Mouse (Mus musculus) midbrain, postnatal 0 days (tissue): Measurements from ENCODE around the gene Rpl9-ps1. TPM values are rescaled to one million over a fixed set of nuclear protein-coding genes. Genes with fewer than 3 reads are reported as not detected.

ENCODE experiments used
- ATAC-seq: fragments of 200-750 bp; cut with Nextera tagmentation; 2 replicates; pipeline ENCODE4 v1.8.0; 2017; ENCODE audit warnings: moderate number of reproducible peaks, mild to moderate bottlenecking, moderate TSS enrichment, moderate library complexity; ENCODE audit not compliant: low FRiP score
- DNase-seq: peaks from one replicate; pipeline ENCODE4 v3.0.0-alpha.2; 2015; ENCODE audit warnings: low spot score
- H3K27ac ChIP-seq: fragments of 300-500 bp; sonication (generic); 2 replicates; pipeline ENCODE4 v1.5.1; 2014; ENCODE audit warnings: low read depth, mild to moderate bottlenecking, low read length, mixed read lengths
- H3K27me3 ChIP-seq: fragments of 300-500 bp; sonication (generic); 2 replicates; pipeline ENCODE4 v1.6.1; 2014; ENCODE audit warnings: low read length, control low read depth, mixed read lengths; ENCODE audit not compliant: insufficient read depth
- H3K36me3 ChIP-seq: fragments of 300-500 bp; sonication (generic); 2 replicates; pipeline ENCODE4 v1.6.1; 2014; ENCODE audit warnings: low read length, control low read depth, mixed read lengths; ENCODE audit not compliant: insufficient read depth
- H3K4me1 ChIP-seq: fragments of 300-500 bp; sonication (generic); 2 replicates; pipeline ENCODE4 v1.6.1; 2014; ENCODE audit warnings: mild to moderate bottlenecking, control low read depth, antibody characterized with exemption, low read length, mixed read lengths; ENCODE audit not compliant: insufficient read depth
- H3K4me2 ChIP-seq: fragments of 300-500 bp; sonication (generic); 2 replicates; pipeline ENCODE4 v1.6.1; 2014; ENCODE audit warnings: low read depth, mild to moderate bottlenecking, low read length, mixed read lengths; ENCODE audit not compliant: poor library complexity, severe bottlenecking
- H3K4me3 ChIP-seq: fragments of 300-500 bp; sonication (generic); 2 replicates; pipeline ENCODE4 v1.5.1; 2014; ENCODE audit warnings: low read depth, mild to moderate bottlenecking, low read length, moderate library complexity
- H3K9ac ChIP-seq: fragments of 300-500 bp; sonication (generic); replicated peaks from 2 replicates; pipeline ENCODE4 v1.6.1; 2014; ENCODE audit warnings: mild to moderate bottlenecking, low read length, moderate library complexity, mixed read lengths; ENCODE audit not compliant: poor library complexity, severe bottlenecking
- H3K9me3 ChIP-seq: fragments of 300-500 bp; sonication (generic); 2 replicates; pipeline ENCODE4 v1.6.1; 2016; ENCODE audit warnings: low read length, control low read depth
- CTCF ChIP-seq: IDR thresholded peaks from 2 replicates; pipeline ENCODE4 v1.5.1; 2016; ENCODE audit warnings: antibody characterized with exemption, mild to moderate bottlenecking
- WGBS: fragments of 180-500 bp; shearing (Covaris S2); extraction: QIAGEN DNeasy Blood & Tissue Kit; methylation state at CpG from one replicate; pipeline ENCODE4 v1.1.7; 2014; 5-methylcytosine and 5-hydroxymethylcytosine counted together
- polyA plus RNA-seq: library from polyadenylated mRNA; unstranded; fragments of >200 nt; fragmentation: Nextera tagmentation; extraction: Ambion mirVana; gene quantifications from 2 replicates; pipeline ENCODE4 v1.2.1, GENCODE M21; 2015
- total RNA-seq: library from RNA; depleted of rRNA; stranded (reverse); fragments of >200 nt; gene quantifications from 2 replicates; pipeline ENCODE4 v1.2.3, GENCODE M21; 2014

Gene Rpl9-ps1
- total and polyA plus RNA-seq, 2 experiments from 2014 or later = not detected

- no peak for ATAC-seq
- TF ChIP-seq CTCF = no peak
- H3K4me2 ChIP-seq = no peak within 1 kb of the TSS
These were observed 16.8 kb upstream of the Rpl9-ps1 start, which contains the start of gene Ccl4 for GRCm38 (mm10) chr11:83662204-83662603. Gene Ccl4, plus strand, starts transcription at chr11:83662584.

GRCm38 (mm10) chr11:83658797-83659196, 13.4 kb upstream of the Rpl9-ps1 start:
- Histone ChIP-seq H3K27ac (no peak overlapping the region), H3K27me3 (no peaks in the 10 kb centered on the region), H3K4me2 (no peak overlapping the region), H3K4me1 (no peaks in the 10 kb centered on the region), H3K4me3 (no peak overlapping the region), H3K9ac (no peak overlapping the region), H3K36me3 (no peaks in the 10 kb centered on the region), H3K9me3 (no peaks in the 10 kb centered on the region)
- WGBS = 75% methylated on average over 6 of the region's 6 CpGs
- DNase-seq (no peak), ATAC-seq (no peak)
- TF ChIP-seq CTCF = no peak

More at GRCm38 (mm10) chr11:83662204-83662603, 16.8 kb upstream of the Rpl9-ps1 start, which contains the start of gene Ccl4:
- H3K4me1 ChIP-seq = no peaks in the 10 kb centered on the region
- no peaks in the 10 kb centered on the region for H3K36me3 ChIP-seq
- no peak within 1 kb of the TSS for H3K4me3 ChIP-seq
- no peak for DNase-seq
- WGBS = 79% methylated on average over 6 of the region's 6 CpGs
- no peaks in the 10 kb centered on the region for H3K9me3 ChIP-seq
- no peak within 1 kb of the TSS for H3K27ac ChIP-seq
- no peak within 1 kb of the TSS for H3K9ac ChIP-seq
- H3K27me3 ChIP-seq = no peaks in the 10 kb centered on the region

DNA sequence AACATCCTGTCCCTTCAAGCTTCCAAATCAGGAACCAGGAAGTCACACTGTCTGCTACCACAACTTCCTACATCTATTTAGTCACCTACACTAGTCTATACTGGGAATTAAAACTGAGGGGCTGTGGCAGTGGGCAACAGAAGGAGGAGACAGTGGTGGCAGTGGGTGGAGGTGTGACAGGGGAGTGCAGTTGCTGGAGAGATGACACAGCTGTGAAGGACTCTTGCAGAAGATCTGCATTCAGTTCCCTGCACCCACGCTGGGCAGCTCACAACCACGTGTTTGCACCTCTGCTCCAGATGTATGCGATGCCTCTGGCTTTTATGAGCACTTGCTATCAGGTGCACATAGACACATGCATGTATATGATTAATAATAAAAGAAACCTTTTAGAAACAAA, 12.1 kb upstream of the Rpl9-ps1 start:
- Histone ChIP-seq H3K4me1 (no peaks in the 10 kb centered on the region), H3K9me3 (no peaks in the 10 kb centered on the region), H3K9ac (no peak overlapping the region), H3K27ac (no peak overlapping the region), H3K4me3 (no peak overlapping the region), H3K27me3 (no peaks in the 10 kb centered on the region), H3K4me2 (no peak overlapping the region), H3K36me3 (no peaks in the 10 kb centered on the region)
- DNase-seq = no peak
- ATAC-seq = no peak
- 87% methylated on average over 3 of the region's 3 CpGs for WGBS
- TF ChIP-seq CTCF = no peak

- H3K27me3 ChIP-seq = no peaks in the 10 kb centered on the region
- H3K9me3 ChIP-seq = no peaks in the 10 kb centered on the region
- no peak overlapping the region for H3K27ac ChIP-seq
- H3K4me3 ChIP-seq = no peak overlapping the region
- no peaks in the 10 kb centered on the region for H3K36me3 ChIP-seq
- 93% methylated on average over 8 of the region's 8 CpGs for WGBS
- ATAC-seq (no peak), DNase-seq (no peak)
- no peak overlapping the region for H3K4me2 ChIP-seq
- no peak for TF ChIP-seq CTCF
- H3K4me1 ChIP-seq = no peaks in the 10 kb centered on the region
- H3K9ac ChIP-seq = no peak overlapping the region
These were observed 9.2 kb upstream of the Rpl9-ps1 start for GRCm38 (mm10) chr11:83654606-83655005.

DNA sequence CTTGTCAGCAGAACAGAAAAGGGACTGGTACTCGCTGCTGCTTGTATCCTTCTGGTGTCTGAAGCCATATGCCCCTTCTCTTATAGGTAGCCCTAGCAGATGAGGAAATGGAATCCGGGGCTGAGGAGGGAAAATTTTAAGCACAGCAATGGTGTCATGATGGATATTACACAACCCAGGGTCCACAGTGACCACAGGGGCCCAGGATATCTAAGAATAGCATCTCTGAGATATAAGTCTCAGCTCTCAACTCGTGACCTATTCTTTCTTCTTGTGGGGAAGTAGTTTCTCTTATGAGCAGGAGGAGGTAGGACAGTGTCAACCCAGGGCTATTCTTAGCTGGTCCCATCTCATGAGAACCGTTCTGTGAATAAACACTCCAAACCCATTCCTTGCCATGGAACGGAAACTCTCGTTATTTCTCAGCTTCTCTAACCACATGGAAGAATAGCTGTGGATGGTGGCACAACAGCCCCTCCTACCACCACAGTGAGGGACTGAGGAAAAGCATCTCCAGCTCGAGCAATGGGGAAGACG, 4.0 kb upstream of the Rpl9-ps1 start, which contains the start of gene Ccl3:
Gene Ccl3 (minus strand): TSS at position 51 of the 537 bp plus-strand sequence.
- Histone ChIP-seq H3K9ac (no peak within 1 kb of the TSS), H3K4me1 (no peaks in the 10 kb centered on the region), H3K9me3 (no peaks in the 10 kb centered on the region), H3K27ac (no peak within 1 kb of the TSS), H3K4me2 (no peak within 1 kb of the TSS), H3K4me3 (no peak within 1 kb of the TSS), H3K36me3 (no peaks in the 10 kb centered on the region), H3K27me3 (no peaks in the 10 kb centered on the region)
- TF ChIP-seq CTCF = no peak
- DNase-seq = peak; percentile 5
- WGBS = 79% methylated on average over 8 of the region's 8 CpGs
- no peak for ATAC-seq

DNA sequence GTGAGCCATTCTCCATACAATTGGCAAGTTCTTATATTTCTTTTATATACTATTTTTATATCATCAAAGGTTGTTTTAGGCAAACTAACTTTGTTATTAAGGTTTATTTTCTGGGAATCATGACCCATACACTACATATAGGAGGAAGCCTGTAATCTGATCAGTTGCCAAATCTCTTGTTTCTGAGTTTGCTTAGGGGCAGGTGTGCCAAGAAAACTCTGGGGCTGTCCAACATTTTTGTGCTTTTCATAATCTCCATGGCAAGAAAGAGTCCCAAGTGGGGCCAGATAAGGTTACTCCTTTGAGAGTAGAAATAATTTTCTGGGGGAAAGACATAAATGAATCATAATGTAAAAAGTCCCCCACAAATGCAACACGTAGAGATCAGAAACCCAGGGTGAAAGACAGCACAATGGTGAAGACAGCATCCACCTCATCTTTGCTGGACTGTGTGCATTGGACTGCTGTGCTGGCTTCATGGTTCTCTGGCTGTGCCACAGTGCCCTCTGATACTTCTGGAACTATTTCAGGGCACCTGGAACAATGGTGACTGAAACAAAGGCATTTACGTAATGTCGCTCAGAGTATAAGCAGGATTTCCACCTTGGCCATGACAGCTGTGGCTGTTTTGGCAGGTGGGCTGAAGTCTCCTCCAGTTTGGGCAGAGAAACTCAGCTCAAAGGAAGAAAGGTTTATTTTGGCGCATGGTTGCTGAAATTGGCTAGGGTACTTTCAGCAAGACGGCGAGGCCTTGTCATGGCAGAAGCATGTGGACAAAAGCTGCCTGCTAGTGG, 1.1 kb upstream of the Rpl9-ps1 start:
- no peak for DNase-seq
- H3K4me2 ChIP-seq = no peak overlapping the region
- no peak overlapping the region for H3K9ac ChIP-seq
- no peaks in the 10 kb centered on the region for H3K4me1 ChIP-seq
- no peak for ATAC-seq
- no peaks in the 10 kb centered on the region for H3K36me3 ChIP-seq
- H3K27me3 ChIP-seq = no peaks in the 10 kb centered on the region
- no peak overlapping the region for H3K27ac ChIP-seq
- H3K9me3 ChIP-seq = no peaks in the 10 kb centered on the region
- WGBS = 95% methylated on average over 6 of the region's 6 CpGs
- TF ChIP-seq CTCF = no peak
- H3K4me3 ChIP-seq = no peak overlapping the region
